Mouse (Mus musculus): Measurements from ENCODE around the gene Mndal.
A peak's percentile ranks its signal among the peaks of the same experiment; 100 is the strongest.
"Not testable (repeated sequence)": the region's sequence is repeated elsewhere in the genome, so short reads cannot be mapped to it uniquely, and the experiment has no call there.

Gene Mndal

GRCm38 (mm10) chr1:173887026-173887787 is 55.1 kb downstream of the Mndal start:
- not testable (repeated sequence) for DNase-seq

GRCm38 (mm10) chr1:173880004-173880666 is 62.2 kb downstream of the Mndal start:
- DNase-seq, result not testable (repeated sequence)

GRCm38 (mm10) chr1:173879225-173879987 is 62.9 kb downstream of the Mndal start:
- DNase-seq, result not testable (repeated sequence)

GRCm38 (mm10) chr1:173878264-173878663 is 64.0 kb downstream of the Mndal start:
- not testable (repeated sequence) for DNase-seq

GRCm38 (mm10) chr1:173877125-173877524 is 65.2 kb downstream of the Mndal start:
- DNase-seq, result not testable (repeated sequence)

- DNase-seq, result not testable (repeated sequence)
Measured at GRCm38 (mm10) chr1:173868586-173868985, 73.7 kb downstream of the Mndal start.

- DNase-seq, result no peak
Measured at GRCm38 (mm10) chr1:173866504-173866903, 75.8 kb downstream of the Mndal start.

- not testable (repeated sequence) for DNase-seq
Measured at GRCm38 (mm10) chr1:173853711-173854110, 88.6 kb downstream of the Mndal start.

- DNase-seq, result peak; percentile 39
Measured at GRCm38 (mm10) chr1:173852853-173853252, 89.4 kb downstream of the Mndal start.

- DNase-seq, result not testable (repeated sequence)
Measured at GRCm38 (mm10) chr1:173846193-173846592, 96.1 kb downstream of the Mndal start.

GRCm38 (mm10) chr1:173844754-173845153 is 97.5 kb downstream of the Mndal start:
- no peak for DNase-seq

GRCm38 (mm10) chr1:173821481-173821803 is 120.8 kb downstream of the Mndal start:
- DNase-seq, result not testable (repeated sequence)

- not testable (repeated sequence) for DNase-seq
Measured at GRCm38 (mm10) chr1:173820794-173821480, 121.4 kb downstream of the Mndal start.

GRCm38 (mm10) chr1:173809294-173809693 is 133.0 kb downstream of the Mndal start:
- not testable (repeated sequence) for DNase-seq

GRCm38 (mm10) chr1:173802689-173803281 is 139.5 kb downstream of the Mndal start:
- DNase-seq, result not testable (repeated sequence)

- not testable (repeated sequence) for DNase-seq
Measured at GRCm38 (mm10) chr1:173802207-173802606, 140.1 kb downstream of the Mndal start.

GRCm38 (mm10) chr1:173801791-173802190 is 140.5 kb downstream of the Mndal start:
- DNase-seq, result not testable (repeated sequence)
